Mouse (Mus musculus): ENCODE data around the gene Rbl2.

Rbl2 gene

DNA sequence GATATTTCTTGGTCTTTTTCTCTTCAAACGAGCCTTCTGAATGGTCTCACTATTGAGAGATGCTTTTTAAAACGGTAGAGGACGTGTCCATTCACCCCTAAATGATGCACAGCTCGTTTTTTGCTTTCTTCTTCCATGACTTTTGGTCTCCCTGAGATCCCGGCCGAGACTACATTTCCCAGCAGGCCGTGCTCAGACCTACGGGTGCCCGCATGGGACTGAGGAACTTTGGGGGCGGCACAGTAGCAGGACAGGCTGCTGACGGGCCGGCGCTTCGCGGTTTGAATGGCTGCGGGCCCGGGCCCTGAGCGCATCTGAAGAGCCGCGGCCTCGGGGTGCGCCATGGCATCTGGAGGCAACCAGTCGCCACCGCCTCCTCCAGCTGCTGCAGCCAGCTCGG, at the start of gene Rbl2:
Gene Rbl2 (plus strand): TSS at position 224 of the 400 bp plus-strand sequence.
- peak; percentile 92 for DNase-seq (ENCODE audit: low read depth, low spot score)

DNA sequence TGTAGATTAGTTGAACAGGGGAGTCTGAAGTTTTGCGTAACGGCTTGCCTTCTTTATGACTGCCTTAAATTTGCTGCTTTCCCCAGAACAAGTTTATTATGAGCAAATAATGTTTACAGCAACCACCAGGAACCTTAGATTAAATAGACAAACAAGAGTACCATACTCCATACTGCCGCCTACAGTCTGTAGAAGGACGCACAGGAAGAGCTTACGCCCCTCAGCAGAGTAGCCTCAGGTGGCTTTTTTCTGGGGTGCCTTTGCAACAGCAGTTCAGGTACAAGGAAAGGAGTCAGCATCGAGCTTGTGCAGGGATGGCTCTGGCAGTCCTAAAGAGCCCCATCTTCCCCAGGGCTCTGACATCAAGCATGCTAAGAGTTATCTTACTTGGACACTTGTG, 35.4 kb upstream of the Rbl2 start:
- peak; percentile 31 for DNase-seq (ENCODE audit: low read depth, low spot score)

DNA sequence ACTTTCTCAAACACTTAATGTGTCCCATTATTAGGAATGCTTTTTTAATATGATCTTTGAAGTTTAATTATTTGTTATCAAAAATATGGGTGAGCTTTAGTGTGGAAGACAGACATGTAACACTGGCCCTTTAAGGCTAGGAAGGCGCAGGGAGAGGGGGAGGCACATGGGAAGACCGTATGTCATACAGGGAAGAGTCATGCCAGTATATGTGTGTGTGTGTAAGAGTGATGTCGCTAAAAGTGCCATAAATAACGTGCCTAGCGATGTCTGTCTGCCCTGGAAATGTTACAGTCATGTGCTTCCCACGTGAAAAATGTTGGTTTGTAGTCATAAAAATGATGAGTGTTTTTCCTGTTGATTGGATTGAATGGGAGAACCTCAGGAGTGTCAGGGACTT, 33.0 kb upstream of the Rbl2 start:
- no peak for DNase-seq (ENCODE audit: low read depth, low spot score)

DNA sequence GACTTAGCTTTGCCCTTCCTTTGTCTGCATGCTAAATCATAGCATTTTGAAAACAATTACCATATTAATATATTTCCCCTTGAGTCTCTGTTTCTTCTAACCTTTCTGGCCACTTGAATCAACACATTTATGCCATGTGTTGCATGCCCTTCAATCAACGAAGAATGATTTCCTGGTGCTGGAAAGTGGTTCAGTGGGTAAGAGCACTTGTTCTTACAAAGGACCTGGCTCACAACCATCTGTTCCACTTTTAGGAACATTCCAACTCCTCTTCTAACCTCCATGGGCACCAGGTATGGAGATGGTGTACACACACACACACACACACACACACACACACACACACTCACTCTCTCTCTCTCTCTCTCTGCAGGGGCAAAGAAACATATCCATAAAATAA, 31.2 kb upstream of the Rbl2 start:
- DNase-seq (ENCODE audit: low read depth, low spot score) = no peak

DNA sequence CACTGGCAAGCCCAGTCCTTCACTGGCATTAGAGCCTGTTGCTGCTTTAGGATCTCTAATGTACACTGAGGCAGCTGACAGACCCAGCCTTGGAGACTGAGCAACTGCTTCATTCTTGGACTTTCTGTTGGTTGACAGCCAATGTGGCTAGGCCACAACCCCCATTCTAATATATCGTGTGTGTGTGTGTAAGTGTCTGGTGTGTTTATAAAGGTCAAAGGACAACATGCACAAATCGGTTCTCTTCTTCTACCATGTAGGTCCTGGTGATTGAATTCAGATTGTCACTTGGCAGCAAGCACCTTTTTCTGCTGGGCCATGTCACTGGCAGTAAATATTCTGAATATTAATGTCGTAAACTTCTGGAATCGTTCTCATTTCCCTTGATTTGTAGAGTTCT, 23.5 kb upstream of the Rbl2 start:
- DNase-seq (ENCODE audit: low read depth, low spot score) = no peak

DNA sequence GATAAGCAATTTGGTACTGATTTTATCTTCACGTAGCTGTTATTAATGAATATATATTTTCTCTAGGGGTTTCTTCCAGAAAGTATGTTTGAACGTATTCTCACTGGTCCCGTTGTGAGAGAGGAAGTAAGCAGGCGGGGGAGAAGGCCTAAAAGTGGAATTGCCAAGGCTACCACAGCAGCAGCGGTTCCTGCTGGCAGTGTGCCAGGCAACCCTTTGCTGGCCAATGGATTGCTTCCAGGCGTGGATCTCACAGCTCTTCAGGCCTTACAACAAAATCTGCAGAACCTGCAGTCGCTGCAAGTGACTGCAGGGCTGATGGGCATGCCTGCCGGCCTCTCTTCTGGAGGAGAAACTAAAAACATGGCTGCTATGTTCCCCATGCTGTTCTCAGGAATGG, 18.8 kb upstream of the Rbl2 start:
- no peak for DNase-seq (ENCODE audit: low read depth, low spot score)

DNA sequence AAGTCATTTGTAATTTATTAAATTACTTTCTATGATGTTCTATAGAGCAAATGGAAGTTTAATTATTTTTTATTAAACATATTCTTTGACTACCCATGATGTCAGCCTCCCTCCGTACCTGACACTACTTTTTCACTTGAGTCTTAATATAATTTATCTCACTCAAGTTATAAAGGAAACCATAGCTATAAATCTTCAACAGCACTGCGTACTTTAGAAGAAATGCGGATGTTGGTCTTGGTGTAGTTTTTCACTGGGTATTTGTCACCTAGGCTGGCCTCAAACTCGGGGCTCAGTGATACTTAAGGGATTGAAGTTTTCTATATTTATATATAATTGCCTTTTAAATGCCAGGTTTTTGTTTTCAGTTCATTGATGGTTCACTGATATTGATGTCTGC, 15.4 kb upstream of the Rbl2 start:
- DNase-seq (ENCODE audit: low read depth, low spot score) = no peak

DNA sequence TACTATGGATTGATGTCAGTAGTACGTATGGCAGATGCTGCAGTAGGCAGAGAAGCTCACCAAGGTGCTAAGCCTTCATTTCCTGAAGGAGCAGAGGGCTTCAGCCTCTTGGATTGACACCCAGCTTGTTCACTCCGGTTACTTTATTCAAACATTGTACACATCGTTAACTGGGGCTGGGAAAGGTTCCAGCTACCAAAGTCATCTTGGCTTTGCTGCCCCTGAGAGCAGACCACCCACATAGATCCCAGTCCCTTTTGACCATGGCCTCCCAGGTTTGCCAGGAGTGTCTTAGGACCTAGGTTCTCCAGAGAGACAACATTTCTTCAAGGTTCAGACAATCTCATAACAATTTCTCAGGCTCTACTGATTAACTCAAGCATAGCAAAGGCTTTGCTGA, 13.0 kb upstream of the Rbl2 start:
- DNase-seq (ENCODE audit: low read depth, low spot score) = no peak

DNA sequence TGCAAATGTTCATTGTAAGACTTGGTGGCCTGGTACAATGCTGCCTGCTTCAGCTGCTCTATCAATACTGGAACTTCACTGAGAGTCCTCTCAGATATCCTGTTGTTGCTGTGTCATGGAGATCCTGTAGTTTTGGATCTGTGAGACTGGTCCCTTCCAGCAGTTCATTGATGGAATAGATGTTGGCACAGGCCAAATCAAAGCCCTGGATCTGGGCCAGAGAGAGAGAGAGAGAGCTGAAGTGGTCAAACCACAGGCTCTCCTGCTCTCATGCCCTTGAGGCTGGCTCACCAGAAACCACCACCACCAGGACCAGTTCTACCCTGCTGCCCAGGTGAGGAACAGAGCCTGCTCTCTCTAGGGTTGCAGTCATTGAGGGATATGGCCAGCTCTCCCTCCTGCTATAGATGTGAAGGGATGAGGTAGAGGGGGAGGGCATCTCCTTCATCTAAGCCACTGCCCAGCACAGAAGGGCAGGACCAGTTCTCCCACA, 10.7 kb upstream of the Rbl2 start:
- no peak for DNase-seq (ENCODE audit: low read depth, low spot score)

DNA sequence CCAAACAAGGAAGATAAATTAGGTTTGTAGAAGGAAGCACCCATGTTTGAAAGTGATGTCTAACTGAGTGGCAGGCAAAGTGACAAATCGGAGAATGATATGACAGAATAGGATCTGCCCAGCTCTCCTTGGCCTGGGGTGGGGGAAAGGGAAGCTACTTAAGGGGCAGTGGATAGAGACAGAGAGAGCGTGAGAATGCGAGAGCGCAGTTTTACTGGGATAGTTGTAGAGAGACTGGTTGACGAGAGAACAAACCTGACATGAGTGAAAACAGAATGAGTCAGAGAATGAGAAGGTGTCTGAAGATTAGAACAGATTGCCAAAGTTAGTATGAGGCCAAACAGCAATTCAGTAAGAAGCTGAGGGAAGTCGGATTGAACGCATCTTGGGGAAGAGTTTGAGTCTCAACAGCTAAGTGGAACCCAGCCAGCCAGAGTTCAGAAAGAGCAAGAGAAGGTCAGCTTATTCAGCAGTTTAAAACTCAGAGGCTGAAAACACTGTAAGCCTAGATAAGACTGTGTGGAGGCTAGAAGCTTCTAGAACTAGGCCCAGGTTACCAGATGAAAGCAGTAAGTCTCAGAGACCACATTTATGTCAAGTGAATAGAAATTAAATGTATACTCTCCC, 9.9 kb upstream of the Rbl2 start:
- no peak for DNase-seq (ENCODE audit: low read depth, low spot score)

DNA sequence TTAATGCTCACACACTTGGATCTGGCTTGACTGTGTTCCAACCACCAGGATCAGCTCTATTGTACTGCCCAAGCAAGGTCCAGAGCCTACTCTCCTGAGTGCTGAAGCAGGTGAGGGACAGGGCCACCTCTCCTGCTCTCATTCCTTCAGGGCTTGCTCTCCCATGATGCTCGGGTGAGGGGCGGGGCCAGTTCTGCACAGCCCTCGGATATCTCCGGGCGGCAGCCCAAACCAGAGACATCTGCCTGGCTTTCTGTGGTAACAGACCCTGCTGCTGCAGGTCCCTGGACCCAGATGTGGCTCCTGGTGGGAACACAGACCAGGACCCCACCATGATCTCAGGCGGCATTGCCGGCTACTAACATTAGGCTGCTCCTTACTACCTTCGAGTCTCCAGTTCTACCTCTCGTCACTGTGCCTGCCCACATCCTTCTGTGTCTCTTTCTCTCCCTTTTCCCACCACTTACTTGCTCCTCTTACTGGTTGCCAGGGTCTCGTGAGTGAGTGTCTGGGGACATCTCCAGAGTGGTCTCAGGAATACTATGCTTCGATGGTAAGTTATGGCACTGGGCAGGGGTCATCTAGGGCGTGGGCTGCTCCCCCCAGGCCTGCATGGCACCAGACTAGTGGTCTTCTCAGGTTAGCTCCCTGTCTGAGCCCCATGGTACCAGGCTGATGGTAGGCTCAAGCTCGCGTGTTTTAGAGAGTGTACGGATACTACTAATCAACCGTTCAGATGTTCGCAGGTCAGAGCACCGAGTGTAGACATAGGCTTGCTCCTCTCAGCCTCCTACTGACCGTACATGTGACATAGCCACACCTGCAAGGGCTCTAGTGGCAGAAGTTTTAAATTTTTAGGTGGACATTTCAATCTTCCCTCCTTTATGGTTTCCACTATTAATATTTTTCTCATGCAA, 9.0 kb upstream of the Rbl2 start:
- peak; percentile 71 for DNase-seq (ENCODE audit: low read depth, low spot score)

DNA sequence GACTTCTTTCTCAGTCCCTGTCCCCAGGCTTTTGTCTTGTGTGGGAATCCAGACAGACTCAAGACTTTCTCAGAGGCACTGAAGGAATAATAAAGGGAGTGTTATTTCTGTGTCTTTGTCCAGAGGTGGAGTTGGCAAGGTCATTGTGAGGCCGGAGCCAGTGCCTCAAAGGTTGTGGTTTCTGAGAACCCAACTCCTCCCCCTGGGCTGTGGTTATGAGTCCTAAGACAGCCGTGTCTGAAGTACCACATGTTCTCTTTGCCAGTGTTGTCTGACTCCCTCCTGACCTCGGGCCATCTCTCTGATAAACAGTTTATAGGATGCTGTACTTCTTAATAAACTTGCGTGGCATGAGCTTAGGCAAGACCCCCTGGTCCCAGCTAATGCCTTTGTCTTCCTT, 4.7 kb upstream of the Rbl2 start:
- no peak for DNase-seq (ENCODE audit: low read depth, low spot score)

DNA sequence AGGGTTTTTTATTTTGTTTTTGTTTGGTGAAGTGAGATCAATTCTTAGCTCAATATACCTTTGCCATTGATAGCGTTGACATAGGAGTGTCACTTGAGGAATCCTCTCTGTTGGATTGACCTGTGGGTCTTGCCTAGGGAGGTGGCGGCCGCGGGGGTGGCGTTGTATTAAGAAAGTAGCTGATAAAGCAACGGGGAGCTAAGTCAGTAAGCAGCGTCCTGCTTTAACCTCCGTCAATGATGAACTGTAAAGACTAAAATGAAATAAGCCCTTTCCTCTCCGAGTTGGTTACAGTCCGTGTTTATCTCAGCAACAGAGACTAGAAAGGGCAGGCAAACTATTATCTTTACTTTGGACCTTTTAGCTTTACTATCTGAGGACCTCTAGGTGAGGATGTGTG, 450 bp upstream of the Rbl2 start:
- no peak for DNase-seq (ENCODE audit: low read depth, low spot score)

DNA sequence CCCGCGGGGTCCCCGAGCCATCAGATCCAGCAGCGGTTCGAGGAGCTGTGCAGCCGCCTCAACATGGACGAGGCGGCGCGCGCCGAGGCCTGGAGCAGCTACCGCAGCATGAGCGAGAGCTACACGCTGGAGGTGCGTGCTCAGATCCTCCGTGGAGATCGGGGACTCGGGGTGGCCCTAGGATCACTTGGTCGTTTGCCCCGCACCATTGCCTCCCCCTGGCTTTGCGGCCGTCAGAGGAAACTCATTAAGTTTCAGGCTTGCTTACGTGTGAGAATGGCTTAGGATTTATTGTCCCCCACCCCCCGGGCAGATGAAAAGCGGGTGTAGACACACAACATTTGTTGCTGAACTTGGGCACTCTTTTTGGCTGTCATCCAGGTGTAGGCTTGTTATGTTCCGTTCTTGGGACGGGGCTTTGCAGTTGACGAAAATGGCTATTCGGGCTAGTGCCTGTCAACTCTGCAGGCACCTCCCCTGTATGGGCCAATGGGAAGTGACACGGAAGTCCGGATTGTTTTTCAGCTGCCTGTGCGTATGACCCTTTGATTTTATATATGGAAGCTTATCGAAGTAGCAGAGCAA, 510 bp downstream of the Rbl2 start:
- peak; percentile 88 for DNase-seq (ENCODE audit: low read depth, low spot score)

DNA sequence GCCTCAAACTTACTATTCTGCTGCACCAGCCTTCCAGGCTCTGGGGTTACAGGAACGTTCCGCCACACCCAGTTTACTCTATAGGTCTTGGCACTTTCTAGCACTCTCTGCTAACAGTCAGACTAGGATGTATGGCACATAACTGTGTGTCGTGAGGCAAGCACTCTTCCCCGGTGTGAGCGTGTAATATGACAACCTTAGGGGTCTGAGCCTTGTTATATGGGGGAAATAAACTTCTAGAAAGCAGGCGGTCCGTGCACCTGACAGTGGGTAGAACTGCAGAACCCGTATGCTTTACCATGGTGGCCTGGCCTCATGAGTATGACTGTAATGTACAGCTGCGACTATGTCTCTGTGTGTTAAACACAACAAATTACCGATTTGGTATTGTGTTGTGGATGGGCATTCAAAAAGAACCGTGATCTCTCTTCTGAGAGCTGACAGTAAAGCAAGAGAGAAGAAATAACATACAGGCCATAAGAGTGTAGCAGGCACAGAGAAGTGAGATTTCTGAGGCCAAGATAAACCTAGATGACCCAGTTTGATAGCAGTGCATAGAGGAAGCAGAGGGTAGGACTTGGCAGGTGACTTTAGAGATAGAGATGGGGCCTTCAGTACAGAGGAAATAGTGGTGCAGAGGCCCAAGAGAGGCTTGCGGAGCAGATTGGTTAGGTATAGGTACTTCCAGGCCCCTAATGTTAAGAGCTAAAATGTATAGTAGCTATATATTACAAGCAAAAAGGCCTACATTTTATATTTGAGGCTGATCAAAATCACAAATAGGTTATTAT, 7.4 kb downstream of the Rbl2 start:
- no peak for DNase-seq (ENCODE audit: low read depth, low spot score)

DNA sequence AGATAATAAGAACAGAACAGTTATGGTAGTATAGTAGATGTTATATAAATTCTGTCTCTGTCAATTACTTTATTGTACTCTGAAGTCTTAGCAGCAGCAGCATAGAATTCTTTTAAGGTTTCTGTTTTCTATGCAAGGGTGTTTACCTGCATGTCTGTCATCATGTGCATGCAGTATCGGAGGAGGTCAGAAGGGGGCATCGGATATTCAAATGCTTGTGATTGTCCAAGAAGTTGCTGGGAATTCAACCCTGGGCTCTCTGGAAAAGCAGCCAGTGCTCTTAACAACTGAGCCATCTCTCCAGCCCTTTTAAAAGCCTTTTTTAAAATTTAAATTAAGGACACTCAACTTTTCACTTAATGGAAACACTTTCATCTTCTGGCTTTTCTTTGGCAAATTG, 9.8 kb downstream of the Rbl2 start:
- DNase-seq (ENCODE audit: low read depth, low spot score) = peak; percentile 60

DNA sequence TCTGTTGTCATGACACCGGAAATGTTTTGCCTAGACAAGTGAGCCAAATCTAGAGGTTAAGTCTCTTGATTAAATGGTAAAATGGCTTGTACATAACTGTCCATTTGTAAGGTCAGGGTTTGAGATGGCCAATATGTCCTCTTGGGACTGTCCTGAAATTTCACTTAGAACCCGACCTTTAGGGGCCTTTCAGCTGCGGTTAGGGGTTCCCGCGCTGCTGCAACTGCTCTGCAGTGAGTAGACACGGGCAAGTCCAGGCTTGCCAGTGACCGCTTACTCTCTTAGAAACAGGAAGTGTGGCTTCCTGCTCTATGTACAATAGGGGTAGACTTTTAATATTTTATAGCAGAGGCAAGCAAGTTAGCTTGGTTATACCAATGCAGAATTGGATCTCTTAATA, 12.1 kb downstream of the Rbl2 start:
- peak; percentile 76 for DNase-seq (ENCODE audit: low read depth, low spot score)

DNA sequence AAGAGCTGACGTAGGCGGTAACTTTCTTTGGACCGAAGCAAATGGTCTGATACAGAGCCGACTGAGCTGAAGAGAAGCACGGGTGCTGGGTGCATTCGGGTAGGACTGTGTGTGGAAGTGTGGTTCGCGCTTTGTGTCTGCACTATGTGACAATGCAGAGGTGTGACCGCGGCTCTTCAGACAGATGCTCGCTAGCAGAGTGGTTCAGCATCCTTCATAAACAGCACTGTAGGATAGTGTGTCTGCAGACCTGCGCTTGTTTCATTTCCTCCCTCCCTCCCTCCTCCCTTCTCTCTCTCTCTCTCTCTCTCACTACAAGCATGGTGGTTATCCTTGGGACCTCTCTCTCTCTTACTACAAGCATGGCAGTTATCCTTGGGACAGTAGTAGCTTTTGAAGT, 12.6 kb downstream of the Rbl2 start:
- DNase-seq (ENCODE audit: low read depth, low spot score) = peak; percentile 60

DNA sequence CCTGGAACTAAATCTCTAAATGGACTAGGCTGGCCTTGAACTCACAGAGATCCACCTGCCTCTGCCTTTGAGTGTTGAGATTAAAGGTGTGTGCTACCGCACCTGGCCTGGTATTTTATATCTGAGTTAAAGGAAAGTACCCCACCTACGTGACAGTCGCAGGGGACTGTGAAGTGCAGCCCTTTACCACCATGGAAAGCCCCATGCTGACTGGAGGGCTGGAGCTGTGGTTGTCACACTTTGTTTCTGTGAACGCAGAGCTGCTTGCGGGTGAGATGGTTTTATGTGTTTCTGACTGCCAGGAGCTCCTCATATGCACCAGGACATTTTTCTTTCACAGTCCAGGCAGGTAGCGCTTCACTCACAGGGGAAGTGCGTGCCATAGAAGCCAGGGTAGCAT, 18.6 kb downstream of the Rbl2 start:
- no peak for DNase-seq (ENCODE audit: low read depth, low spot score)

DNA sequence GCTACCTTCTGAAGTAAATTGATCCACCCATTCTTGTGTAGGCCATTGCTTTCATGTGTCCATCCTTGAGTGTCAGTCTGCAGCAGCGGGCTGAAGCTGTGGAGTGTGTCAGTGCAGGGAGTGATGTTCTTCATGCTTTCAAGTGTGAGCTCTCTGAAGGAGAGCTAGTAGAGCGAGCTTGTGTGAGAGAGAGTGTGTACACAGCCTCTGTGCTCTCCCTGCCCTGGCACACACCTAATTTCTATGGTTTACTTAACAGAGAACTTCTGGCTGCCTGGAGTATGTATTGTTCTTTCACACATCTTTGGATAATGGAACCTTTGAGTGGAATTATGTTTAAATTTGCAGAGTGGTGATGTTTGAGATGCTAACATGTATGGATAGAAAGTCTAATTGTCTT, 19.7 kb downstream of the Rbl2 start:
- no peak for DNase-seq (ENCODE audit: low read depth, low spot score)

DNA sequence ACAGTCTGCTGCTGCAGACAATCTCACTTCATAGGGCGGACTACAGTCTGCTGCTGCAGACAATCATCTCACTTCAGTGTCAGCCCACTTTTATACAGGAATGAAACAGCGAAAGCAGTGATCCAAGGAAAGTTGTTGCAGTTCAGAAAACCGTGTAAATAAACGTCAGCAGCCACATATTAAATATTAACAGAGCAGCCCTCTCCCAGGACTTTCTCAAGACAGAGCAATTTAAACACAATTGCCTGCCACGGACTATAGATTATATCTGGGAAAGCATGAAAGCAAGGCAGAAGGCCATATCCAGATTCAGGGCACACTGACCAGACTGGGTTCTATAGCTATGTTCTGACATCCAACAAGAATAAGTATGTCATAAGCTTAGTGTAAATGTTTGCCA, 24.3 kb downstream of the Rbl2 start:
- no peak for DNase-seq (ENCODE audit: low read depth, low spot score)

DNA sequence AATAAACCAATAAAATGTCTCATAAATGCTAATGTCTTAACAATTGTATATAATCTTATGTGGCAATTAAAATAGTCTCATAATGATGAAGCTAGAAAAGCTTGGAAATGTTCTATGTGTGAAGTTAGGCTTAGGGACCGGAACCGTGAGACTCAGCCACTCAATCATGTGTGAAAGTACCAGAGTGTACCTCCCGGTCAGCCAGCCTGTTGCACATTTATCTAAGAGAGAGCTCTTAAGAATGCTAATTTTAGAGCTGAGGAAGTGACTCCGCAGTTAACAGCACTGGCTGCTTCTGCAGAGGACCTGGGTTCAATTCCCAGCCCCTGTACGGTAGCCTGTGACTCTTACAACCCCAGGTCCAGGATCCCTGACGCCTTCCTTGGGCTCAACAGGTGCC, 28.2 kb downstream of the Rbl2 start:
- no peak for DNase-seq (ENCODE audit: low read depth, low spot score)

Data from A20 (cell line).